Mouse (Mus musculus): ENCODE data around the gene Map2k1. TPM values are rescaled to one million over a fixed set of nuclear protein-coding genes. Genes with fewer than 3 reads are reported as not detected.
"Not testable (repeated sequence)": the region's sequence is repeated elsewhere in the genome, so short reads cannot be mapped to it uniquely, and the experiment has no call there.

Gene Map2k1
- polyA plus RNA-seq, 1 experiment from 2014 or later, result 32.5 TPM

- H3K9me3 ChIP-seq (replicated peaks), result no peaks in the 10 kb centered on the region
- H3K4me1 ChIP-seq (replicated peaks), result no peaks in the 10 kb centered on the region
- no peak overlapping the region for H3K27ac ChIP-seq
- WGBS (ENCODE audit: insufficient replicate concordance), result 44% methylated on average over 3 of the region's 3 CpGs
- no peak for DNase-seq
- no peak for ATAC-seq (ENCODE audit: low read depth)
- H3K36me3 ChIP-seq, result no peaks in the 10 kb centered on the region
- no peak overlapping the region for H3K4me3 ChIP-seq (replicated peaks)
- no peak overlapping the region for H3K4me2 ChIP-seq
- no peak overlapping the region for H3K9ac ChIP-seq
- no peaks in the 10 kb centered on the region for H3K27me3 ChIP-seq
These were observed 17.8 kb upstream of the Map2k1 start for GRCm38 (mm10) chr9:64271249-64271648.

DNA sequence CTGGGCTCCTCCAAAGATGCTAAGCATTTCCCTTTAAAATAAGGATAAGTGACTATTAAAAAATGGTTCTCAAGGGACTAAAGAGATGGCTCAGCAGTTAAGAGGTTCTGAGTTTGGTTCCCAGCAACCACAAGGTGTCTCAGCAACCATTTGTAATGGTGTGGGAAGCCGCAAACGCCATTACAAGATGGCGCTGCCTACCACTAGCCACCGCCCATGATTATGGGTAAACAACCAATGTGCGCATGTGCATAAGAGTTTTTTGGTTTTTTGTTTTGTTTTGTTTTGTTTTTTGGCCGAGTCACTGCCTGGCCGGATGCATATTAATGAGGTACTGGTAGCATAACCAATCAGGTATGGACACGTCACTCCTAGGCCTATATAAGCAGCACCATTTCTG is 15.4 kb upstream of the Map2k1 start:
- H3K9me3 ChIP-seq (replicated peaks); H3K4me3 ChIP-seq (replicated peaks); H3K9ac ChIP-seq; H3K4me1 ChIP-seq (replicated peaks); DNase-seq; H3K36me3 ChIP-seq; H3K27ac ChIP-seq; ATAC-seq (ENCODE audit: low read depth); H3K27me3 ChIP-seq; H3K4me2 ChIP-seq: not testable (repeated sequence)
- 86% methylated on average over 8 of the region's 8 CpGs for WGBS (ENCODE audit: insufficient replicate concordance)

DNA sequence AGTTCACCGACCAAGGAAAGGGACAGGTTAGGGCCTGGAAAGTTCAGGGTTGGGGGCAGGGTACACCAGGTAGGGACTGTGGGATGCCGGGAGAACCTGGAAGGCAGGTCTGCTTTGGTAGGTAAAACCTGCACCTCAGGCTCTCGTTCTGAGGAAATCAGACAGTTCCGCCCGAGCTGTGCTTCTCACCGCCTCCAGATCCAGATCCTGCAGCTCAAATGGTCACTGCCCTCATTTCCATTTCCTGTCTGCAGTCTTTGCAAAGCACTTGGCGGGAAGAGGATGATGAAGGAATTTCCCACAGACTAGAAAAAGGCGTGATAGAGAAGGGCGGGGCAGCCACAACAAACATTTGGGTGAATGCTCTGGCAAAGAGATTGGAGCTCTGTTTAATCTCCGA is 14.8 kb upstream of the Map2k1 start:
- H3K4me3 ChIP-seq (replicated peaks), result no peak overlapping the region
- 57% methylated on average over 10 of the region's 10 CpGs for WGBS (ENCODE audit: insufficient replicate concordance)
- no peak overlapping the region for H3K4me2 ChIP-seq
- no peak for ATAC-seq (ENCODE audit: low read depth)
- no peak overlapping the region for H3K27ac ChIP-seq
- no peaks in the 10 kb centered on the region for H3K36me3 ChIP-seq
- H3K9me3 ChIP-seq (replicated peaks), result no peaks in the 10 kb centered on the region
- H3K4me1 ChIP-seq (replicated peaks), result no peaks in the 10 kb centered on the region
- no peaks in the 10 kb centered on the region for H3K27me3 ChIP-seq
- DNase-seq, result no peak
- no peak overlapping the region for H3K9ac ChIP-seq

DNA sequence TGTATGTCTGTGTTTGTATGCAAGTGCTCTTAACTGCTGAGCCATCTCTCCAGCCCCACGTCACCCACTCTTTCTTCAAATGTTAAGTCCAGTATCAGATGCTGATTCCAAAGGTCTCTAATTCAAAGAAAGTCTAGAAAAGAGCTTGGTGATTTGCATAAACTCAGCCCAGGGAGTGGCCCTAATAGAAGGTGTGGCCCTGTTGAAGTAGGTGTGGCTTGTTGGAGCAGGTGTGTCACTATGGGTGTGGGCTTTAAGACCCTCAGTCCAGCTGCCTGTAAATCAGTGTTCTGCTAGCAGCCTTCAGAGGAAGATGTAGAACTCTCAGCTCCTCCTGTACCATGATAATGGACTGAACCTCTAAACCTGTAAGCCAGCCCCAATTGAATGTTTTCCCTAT is 13.8 kb upstream of the Map2k1 start:
- H3K9ac ChIP-seq, result no peak overlapping the region
- no peaks in the 10 kb centered on the region for H3K9me3 ChIP-seq (replicated peaks)
- H3K36me3 ChIP-seq, result no peaks in the 10 kb centered on the region
- 80% methylated on average over 1 of the region's 1 CpGs for WGBS (ENCODE audit: insufficient replicate concordance)
- DNase-seq (no peak), ATAC-seq (ENCODE audit: low read depth) (no peak)
- H3K27me3 ChIP-seq, result no peaks in the 10 kb centered on the region
- H3K4me1 ChIP-seq (replicated peaks), result no peaks in the 10 kb centered on the region
- H3K27ac ChIP-seq, result no peak overlapping the region
- H3K4me3 ChIP-seq (replicated peaks), result no peak overlapping the region
- H3K4me2 ChIP-seq, result no peak overlapping the region

DNA sequence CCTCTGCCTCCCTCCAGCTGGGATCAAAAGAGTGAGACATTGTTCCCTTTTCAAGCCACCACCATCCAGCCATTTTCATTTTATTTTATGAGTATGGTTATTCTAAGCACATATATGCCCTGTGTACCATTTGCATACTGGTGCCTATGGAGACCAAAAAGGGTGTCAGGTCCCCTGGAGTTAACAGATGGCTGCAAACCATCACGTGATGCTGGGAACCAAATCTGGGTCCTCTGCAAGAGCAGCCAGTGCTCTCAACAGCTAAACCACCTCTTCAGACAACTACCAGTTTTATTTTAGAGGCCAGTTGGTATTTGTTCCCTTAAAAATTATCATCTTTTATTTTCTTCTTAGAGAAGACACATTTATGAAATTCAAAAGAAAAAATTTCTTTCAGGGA is 11.4 kb upstream of the Map2k1 start:
- Histone ChIP-seq H3K27me3 (no peaks in the 10 kb centered on the region), H3K9ac (no peak overlapping the region), H3K27ac (no peak overlapping the region), H3K4me1 (replicated peaks) (no peaks in the 10 kb centered on the region), H3K4me2 (no peak overlapping the region), H3K36me3 (no peaks in the 10 kb centered on the region), H3K4me3 (replicated peaks) (no peak overlapping the region), H3K9me3 (replicated peaks) (no peaks in the 10 kb centered on the region)
- ATAC-seq (ENCODE audit: low read depth) (no peak), DNase-seq (no peak)
- WGBS (ENCODE audit: insufficient replicate concordance), result 37% methylated on average over 1 of the region's 1 CpGs

- ATAC-seq (ENCODE audit: low read depth) (no peak), DNase-seq (no peak)
- H3K4me1 ChIP-seq (replicated peaks), result no peaks in the 10 kb centered on the region
- H3K4me2 ChIP-seq, result no peak overlapping the region
- H3K36me3 ChIP-seq, result no peaks in the 10 kb centered on the region
- H3K9me3 ChIP-seq (replicated peaks), result no peaks in the 10 kb centered on the region
- no peak overlapping the region for H3K4me3 ChIP-seq (replicated peaks)
- no peak overlapping the region for H3K9ac ChIP-seq
- 72% methylated on average over 4 of the region's 4 CpGs for WGBS (ENCODE audit: insufficient replicate concordance)
- no peak overlapping the region for H3K27ac ChIP-seq
- no peaks in the 10 kb centered on the region for H3K27me3 ChIP-seq
These were observed 7.6 kb upstream of the Map2k1 start for GRCm38 (mm10) chr9:64261023-64261422.

- Histone ChIP-seq H3K4me3 (replicated peaks) (no peak overlapping the region), H3K4me2 (no peak overlapping the region), H3K4me1 (replicated peaks) (no peaks in the 10 kb centered on the region), H3K9me3 (replicated peaks) (no peaks in the 10 kb centered on the region), H3K36me3 (no peaks in the 10 kb centered on the region), H3K9ac (no peak overlapping the region), H3K27ac (no peak overlapping the region), H3K27me3 (no peaks in the 10 kb centered on the region)
- ATAC-seq (ENCODE audit: low read depth) (no peak), DNase-seq (no peak)
- 72% methylated on average over 5 of the region's 5 CpGs for WGBS (ENCODE audit: insufficient replicate concordance)
These were observed 6.5 kb upstream of the Map2k1 start for GRCm38 (mm10) chr9:64259906-64260305.

GRCm38 (mm10) chr9:64256204-64256603 is 2.8 kb upstream of the Map2k1 start:
- Histone ChIP-seq H3K9ac (no peak overlapping the region), H3K27me3 (no peaks in the 10 kb centered on the region), H3K9me3 (replicated peaks) (no peaks in the 10 kb centered on the region), H3K4me2 (no peak overlapping the region), H3K4me1 (replicated peaks) (peaks cover 21% of the 10 kb centered on the region), H3K27ac (no peak overlapping the region), H3K4me3 (replicated peaks) (no peak overlapping the region), H3K36me3 (no peaks in the 10 kb centered on the region)
- DNase-seq (no peak), ATAC-seq (ENCODE audit: low read depth) (no peak)
- 80% methylated on average over 3 of the region's 3 CpGs for WGBS (ENCODE audit: insufficient replicate concordance)

GRCm38 (mm10) chr9:64255422-64255821 is 2.0 kb upstream of the Map2k1 start:
- no peak for ATAC-seq (ENCODE audit: low read depth)

DNA sequence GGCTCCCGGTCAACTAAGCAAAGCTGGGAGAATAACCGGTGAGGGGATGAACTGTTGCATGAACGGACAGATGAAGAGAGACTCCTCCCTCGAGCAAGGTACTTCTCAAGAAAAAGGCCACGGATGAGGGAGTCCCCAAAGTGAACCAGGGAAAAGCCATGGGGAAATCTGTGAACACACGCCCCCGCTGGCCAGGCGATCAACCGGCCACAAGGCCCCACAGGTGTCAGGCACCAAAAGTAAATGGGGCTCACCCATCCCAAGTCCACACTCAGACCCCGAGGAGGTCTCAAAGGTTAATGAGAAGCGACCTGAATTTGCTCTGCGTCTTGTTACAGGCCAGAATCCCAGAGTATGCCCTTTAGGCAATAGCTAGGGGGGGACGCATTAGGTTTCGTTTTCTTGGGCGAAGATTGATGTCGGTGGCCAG is 825 bp downstream of the Map2k1 start:
- Histone ChIP-seq H3K9ac (peak overlapping the region; percentile 86), H3K4me3 (replicated peaks) (peak overlapping the region; percentile 86), H3K9me3 (replicated peaks) (no peaks in the 10 kb centered on the region), H3K4me2 (peak overlapping the region; percentile 97), H3K27me3 (no peaks in the 10 kb centered on the region), H3K36me3 (peaks cover 5% of the 10 kb centered on the region; the same call in 1 of the 2 replicates), H3K4me1 (replicated peaks) (peaks cover 35% of the 10 kb centered on the region), H3K27ac (peak overlapping the region; percentile 90)
- ATAC-seq (ENCODE audit: low read depth), result no peak
- peak; percentile 14 for DNase-seq
- WGBS (ENCODE audit: insufficient replicate concordance), result under 1% methylated on average over 16 of the region's 16 CpGs

More at GRCm38 (mm10) chr9:64255422-64255821, 2.0 kb upstream of the Map2k1 start:
- Histone ChIP-seq H3K4me2 (no peak overlapping the region), H3K27ac (no peak overlapping the region), H3K9ac (no peak overlapping the region), H3K4me3 (replicated peaks) (no peak overlapping the region), H3K9me3 (replicated peaks) (no peaks in the 10 kb centered on the region), H3K4me1 (replicated peaks) (peaks cover 29% of the 10 kb centered on the region), H3K36me3 (no peaks in the 10 kb centered on the region), H3K27me3 (no peaks in the 10 kb centered on the region)
- no peak for DNase-seq
- 59% methylated on average over 3 of the region's 3 CpGs for WGBS (ENCODE audit: insufficient replicate concordance)

DNA sequence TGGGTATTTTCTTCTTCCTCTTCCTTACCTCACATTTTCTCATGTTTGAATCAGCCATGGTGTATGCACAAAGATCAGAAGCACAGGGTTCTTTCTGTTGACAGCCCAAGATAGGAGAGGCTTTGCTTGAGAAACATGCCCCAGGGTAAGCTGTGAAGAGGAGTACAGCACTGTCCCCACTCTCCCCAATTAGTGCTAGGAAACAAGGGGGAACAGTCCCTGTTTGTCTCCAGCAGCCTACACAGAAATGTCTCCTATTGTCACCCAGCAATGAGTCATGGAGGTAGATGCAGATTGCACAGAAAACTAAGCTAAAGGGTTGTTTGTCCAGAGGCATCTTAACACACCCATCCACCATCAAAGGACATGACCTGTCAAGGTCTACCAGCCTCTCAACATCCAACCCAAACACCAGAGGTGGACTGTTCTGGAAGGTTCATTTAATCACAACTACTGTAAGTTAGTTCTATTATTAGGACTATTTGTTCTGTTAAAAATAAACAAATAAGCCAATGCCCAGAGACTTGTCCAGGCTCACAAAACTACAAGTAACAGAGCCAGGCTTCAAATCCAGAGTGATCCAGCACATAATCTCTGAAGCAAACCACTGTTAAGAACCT is 3.2 kb downstream of the Map2k1 start:
- H3K4me1 ChIP-seq (replicated peaks), result peaks cover 38% of the 10 kb centered on the region
- DNase-seq, result no peak
- no peak for ATAC-seq (ENCODE audit: low read depth)
- H3K9me3 ChIP-seq (replicated peaks), result no peaks in the 10 kb centered on the region
- H3K36me3 ChIP-seq, result peaks cover 5% of the 10 kb centered on the region; the same call in 1 of the 2 replicates
- H3K27me3 ChIP-seq, result no peaks in the 10 kb centered on the region
- H3K4me2 ChIP-seq, result no peak overlapping the region
- no peak overlapping the region for H3K27ac ChIP-seq
- no peak overlapping the region for H3K9ac ChIP-seq
- no peak overlapping the region for H3K4me3 ChIP-seq (replicated peaks)

DNA sequence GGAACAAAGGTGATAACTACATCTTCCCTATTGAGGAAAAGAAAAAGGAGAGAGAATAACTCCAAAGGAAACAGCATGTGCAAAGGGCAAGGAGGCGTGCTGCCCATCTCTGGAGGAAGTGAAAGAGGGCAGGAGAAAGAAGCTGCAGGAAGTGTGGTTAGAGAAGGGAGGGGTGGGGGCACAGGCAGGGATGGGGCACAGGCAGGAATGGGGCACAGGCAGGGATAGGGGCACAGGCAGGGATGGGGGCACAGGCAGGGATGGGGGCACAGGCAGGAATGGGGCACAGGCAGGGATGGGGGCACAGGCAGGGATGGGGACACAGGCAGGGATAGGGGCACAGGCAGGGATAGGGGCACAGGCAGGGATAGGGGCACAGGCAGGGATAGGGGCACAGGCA is 4.1 kb downstream of the Map2k1 start:
- 54% methylated on average over 1 of the region's 1 CpGs for WGBS (ENCODE audit: insufficient replicate concordance)

More for the DNA sequence above, 4.1 kb downstream of the Map2k1 start:
- no peak overlapping the region for H3K4me3 ChIP-seq (replicated peaks)
- H3K4me2 ChIP-seq, result no peak overlapping the region
- no peaks in the 10 kb centered on the region for H3K27me3 ChIP-seq
- H3K9ac ChIP-seq, result no peak overlapping the region
- no peaks in the 10 kb centered on the region for H3K9me3 ChIP-seq (replicated peaks)
- ATAC-seq (ENCODE audit: low read depth), result no peak
- peaks cover 38% of the 10 kb centered on the region for H3K4me1 ChIP-seq (replicated peaks)
- no peak overlapping the region for H3K27ac ChIP-seq
- no peak for DNase-seq
- H3K36me3 ChIP-seq, result peaks cover 5% of the 10 kb centered on the region; the same call in 1 of the 2 replicates

Measured in liver, embryonic 13.5 days (tissue).